Mouse (Mus musculus): ENCODE measurements around the gene Rhog.
"Not testable (repeated sequence)": the region's sequence is repeated elsewhere in the genome, so short reads cannot be mapped to it uniquely, and the experiment has no call there.

Gene Rhog

DNA sequence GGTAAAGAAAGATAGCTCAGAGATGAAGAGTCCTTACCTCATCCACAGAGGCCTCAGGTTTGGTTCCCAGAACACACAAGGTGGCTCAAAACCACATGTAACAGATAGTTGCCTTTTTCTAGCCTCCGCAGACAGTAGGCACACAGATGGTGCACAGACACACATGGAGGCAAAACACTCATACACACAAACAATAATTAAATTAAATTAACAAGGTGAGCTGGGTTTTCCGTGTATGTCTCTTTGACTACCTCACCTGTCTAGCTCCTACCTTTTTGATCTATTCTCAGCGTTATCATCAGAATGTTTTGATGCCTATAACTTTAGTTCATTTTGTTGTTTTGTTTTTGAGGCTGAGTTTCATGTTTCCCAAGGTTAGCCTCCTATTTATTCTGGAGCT is at the start of gene Rhog:
Gene Rhog, minus strand, starts transcription at position 101 of the 400 bp plus-strand sequence.
- DNase-seq (ENCODE audit: low spot score): no peak

- no peak for DNase-seq (ENCODE audit: low spot score)
Observed at GRCm38 (mm10) chr7:102305596-102305995, 49.7 kb upstream of the Rhog start.

GRCm38 (mm10) chr7:102302471-102302870 is 46.6 kb upstream of the Rhog start:
- no peak for DNase-seq (ENCODE audit: low spot score)

- no peak for DNase-seq (ENCODE audit: low spot score)
Observed at GRCm38 (mm10) chr7:102300761-102301160, 44.9 kb upstream of the Rhog start.

- DNase-seq (ENCODE audit: low spot score): no peak
Observed at GRCm38 (mm10) chr7:102293234-102293633, 37.4 kb upstream of the Rhog start.

DNA sequence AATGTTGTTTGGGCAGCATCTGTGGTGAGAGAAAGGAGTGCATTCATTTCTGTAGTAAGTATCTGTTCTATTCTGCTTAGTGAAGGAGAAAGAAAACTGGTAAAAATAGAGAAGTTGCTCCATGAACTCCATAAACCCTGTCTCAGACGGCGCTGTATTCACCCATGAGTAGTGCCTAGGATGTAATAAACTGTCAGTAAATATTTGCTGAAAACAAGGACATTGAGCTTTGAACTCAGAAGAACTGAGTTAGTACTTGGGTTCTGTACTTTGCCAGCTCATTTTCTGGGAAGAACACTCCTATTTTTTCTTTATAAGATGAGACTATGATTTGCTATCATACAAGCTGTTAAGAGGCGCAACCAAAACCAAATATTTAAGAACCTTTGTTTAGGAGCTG is 36.4 kb upstream of the Rhog start:
- no peak for DNase-seq (ENCODE audit: low spot score)

GRCm38 (mm10) chr7:102289466-102289865 is 33.6 kb upstream of the Rhog start:
- DNase-seq (ENCODE audit: low spot score): no peak

DNA sequence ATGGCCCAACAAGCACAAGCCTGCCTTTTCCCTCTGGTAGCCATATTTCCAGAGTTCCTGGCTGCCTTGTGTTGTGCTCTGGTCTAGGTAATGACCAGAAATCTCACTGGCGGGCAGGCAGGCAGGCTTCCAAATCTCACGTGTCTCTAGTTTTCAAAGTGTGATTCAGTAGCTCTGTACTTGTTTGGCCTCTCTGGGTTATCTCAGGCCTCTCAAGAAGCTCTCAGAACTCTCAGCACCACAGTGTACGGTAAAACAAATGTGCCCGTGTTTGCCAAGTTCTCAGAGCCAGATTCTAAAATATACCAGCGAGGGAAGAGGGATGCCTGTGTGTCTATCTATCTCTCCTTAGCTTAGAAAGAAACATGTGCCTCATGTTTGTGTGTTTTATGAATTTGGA is 26.4 kb upstream of the Rhog start:
- no peak for DNase-seq (ENCODE audit: low spot score)

DNA sequence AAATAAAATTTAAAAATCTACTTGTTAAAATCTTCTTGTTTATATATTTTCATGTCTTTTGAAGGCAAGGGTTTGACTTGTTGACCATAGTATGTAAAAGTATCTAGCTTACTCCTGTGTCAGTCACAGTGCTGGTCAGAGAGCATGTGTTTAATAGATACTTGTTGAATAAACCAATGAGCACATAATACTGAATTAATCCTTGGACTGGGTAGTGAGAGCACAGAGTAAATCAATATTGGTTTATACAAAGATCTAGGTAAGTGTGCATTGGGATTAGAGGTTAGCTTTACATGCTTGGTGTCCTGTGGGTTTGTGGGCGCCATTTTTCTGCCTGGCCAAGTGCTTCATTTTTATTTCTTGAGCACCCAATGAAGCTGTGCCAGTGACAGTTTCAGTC is 25.5 kb upstream of the Rhog start:
- no peak for DNase-seq (ENCODE audit: low spot score)

GRCm38 (mm10) chr7:102272422-102272948 is 16.6 kb upstream of the Rhog start:
- no peak for DNase-seq (ENCODE audit: low spot score)

DNA sequence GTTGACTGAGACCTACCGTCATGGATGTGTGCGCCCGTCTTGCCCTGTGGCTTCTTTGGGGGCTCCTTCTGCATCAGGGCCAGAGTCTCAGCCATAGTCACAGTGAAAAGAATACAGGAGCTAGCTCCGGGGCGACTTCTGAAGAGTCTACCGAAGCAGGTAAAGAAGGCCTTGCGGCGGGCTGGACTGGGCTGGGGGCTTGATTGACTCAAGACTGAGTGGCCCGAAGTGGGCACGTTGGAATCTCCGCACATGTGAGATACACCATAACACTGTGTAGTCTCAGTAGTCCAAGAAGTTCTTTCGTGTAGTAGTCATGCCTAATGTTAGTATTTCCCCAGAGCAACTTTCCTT is 12.5 kb upstream of the Rhog start:
- no peak for DNase-seq (ENCODE audit: low spot score)

GRCm38 (mm10) chr7:102267601-102268394 is 11.9 kb upstream of the Rhog start, which contains the start of gene Stim1:
Gene Stim1, plus strand, starts transcription at chr7:102267806.
- no peak for DNase-seq (ENCODE audit: low spot score)

- peak; percentile 92 for DNase-seq (ENCODE audit: low spot score)
Observed at GRCm38 (mm10) chr7:102267113-102267579, 11.3 kb upstream of the Rhog start.

DNA sequence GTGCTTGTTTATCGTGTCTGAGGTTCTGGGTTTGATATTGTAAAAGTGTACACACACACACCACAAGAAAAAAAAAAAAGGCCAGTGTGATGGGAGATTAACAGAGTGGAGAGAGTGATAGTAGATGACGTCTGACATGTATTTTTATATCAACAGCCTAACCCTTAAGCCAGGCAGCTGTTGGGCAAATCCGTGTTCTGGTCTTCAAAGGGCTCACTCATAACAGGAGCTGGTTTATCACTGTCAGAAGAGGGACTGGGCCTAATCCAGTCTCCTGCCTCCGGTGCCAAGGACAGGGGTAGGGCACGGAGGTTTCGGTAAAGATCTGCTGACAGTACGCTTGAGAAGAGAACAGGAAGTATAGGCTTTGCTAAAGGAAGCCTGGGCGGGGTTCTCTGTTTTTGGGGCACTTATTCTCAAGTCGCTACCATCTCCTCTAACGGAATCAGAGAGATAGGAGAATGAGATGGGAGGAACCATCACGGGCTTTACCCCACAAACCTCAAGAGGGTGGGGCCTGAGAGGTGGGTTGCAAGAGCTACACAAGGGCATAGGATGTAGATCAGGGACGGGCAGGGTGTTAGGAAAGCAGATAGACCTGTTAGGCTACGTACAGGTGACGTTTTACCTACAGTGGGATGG is 10.7 kb upstream of the Rhog start:
- no peak for DNase-seq (ENCODE audit: low spot score)

GRCm38 (mm10) chr7:102266021-102266400 is 10.2 kb upstream of the Rhog start:
- DNase-seq (ENCODE audit: low spot score): not testable (repeated sequence)

DNA sequence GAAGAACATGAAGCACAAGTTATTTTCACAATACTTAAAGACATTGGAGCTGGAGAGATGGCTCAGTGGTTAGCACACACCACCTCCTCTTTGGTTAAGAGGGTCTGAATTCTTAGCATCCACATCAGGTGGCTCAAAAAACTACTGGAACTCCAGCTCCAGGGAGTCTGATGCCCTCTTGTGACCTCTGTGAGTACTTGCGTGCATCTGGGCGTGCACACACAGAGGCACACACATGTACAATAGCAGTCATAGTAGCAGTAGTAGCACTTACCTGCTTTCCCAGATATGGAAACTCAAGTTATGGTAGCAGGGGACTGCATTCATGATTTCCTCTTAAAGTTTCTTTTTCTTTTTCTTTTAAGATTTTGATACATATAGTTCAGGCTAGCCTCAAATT is 7.2 kb upstream of the Rhog start:
- DNase-seq (ENCODE audit: low spot score): no peak

- DNase-seq (ENCODE audit: low spot score): no peak
Observed at GRCm38 (mm10) chr7:102260518-102260917, 4.7 kb upstream of the Rhog start.

DNA sequence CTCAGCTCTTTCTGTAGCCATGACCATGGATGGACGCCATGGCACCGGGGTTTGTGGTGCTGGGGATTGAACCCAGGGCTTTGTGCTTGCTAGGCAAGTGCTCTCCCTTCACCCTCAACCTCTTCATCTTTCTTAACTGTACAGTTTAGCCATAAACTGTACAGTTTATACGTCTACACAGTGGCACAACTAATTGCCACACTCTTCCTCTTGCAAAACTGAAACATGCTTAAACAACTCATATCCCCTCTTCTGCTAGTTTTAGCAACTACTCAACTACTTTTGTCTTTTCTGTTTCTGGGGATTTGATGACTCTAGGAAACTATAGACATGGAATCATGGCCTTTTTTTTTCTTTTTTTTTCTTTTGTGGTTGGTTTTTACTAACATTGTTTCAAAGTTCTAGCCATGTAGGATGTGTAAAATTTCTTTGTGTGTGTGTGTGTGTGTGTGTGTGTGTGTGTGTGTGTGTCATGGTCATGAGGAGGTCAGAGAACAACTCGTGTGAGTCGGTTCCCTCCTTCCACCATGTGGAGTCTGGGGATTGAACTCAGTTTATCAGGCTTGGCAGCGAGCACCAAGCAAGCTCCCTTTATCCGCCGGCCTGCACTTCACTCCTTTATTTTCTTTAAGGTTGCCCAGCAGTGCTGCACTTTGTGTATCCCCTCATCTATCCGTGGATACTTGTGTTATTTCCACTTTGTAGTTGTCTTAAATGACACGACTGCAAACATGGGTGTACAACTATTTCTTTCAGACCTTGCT is 4.0 kb upstream of the Rhog start:
- DNase-seq (ENCODE audit: low spot score): no peak

DNA sequence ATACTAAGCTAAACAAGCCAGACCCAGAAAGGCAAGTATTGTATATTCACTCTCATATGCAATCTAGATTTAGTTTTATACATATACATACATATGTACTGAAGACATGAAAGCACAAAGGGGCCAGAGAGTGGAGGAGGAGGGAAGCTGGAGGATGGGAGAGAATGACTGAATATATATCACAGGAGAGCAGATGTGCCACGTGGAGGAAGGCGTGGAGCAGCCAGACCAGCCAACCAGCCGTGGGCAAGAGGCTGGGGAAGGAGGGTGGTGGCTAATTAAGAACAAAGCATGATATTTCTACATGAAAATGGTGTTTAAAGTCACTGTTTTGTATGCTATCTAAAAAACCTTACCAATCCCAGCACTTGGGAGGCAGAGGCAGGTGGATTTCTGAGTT is 2.9 kb upstream of the Rhog start:
- DNase-seq (ENCODE audit: low spot score): no peak

DNA sequence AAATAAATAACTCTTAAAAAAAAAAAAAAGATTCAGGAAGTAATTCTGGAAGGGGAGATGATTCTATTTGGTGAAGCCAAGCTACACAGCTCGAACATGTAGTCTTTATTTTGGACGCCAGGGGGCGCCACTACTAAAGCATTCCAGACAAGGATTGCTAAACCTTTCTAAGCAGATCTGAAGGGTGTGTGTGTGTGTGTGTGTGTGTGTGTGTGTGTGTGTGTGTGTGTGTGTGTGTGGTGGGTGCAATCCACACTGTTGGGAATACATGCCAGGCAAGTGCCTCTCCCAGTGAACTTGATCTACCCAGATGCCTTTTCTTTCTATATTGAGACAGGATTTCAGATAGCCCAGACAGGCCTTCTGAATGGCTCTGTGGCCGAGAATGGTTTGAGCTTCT is 2.3 kb upstream of the Rhog start:
- DNase-seq (ENCODE audit: low spot score): peak; percentile 65

DNA sequence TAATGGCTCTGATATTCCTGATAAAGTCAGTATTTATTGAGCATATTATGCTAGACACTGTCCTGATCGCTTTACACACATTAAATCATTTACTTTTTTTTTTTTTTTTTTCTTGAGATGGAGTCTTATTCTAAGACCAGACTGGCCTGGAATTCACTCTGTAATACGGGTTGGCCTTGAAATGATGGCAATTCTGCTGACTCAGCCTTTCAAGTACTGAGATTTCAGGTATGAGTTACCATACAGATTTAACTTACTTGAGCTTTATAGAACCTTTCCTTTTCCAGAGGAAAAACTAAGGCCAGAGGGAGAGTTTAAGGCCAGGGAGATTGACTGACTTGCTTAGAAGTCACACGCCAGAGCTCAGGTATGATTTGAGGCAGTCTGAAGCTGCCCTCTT is 782 bp upstream of the Rhog start:
- DNase-seq (ENCODE audit: low spot score): no peak

DNA sequence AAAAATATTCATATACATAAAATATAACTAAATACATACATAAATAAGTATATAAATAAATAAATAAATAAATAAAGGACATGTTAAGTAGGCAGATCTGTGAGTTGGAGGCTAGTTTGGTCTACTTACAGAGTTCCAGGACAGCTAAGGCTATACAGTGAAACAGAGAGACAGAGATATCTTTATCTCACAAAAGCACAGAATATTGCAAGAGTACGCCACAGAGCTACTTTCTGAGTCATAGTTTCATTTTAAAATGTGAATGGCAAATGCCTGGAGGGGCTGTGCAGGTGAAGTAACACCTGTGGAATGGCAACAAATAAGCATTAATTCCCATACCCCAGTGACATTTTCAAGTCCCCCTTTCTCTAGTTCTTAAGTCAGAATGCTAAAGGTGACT is 2.2 kb downstream of the Rhog start:
- DNase-seq (ENCODE audit: low spot score): no peak

Data from layer of hippocampus, adult 9-10 months (tissue).